Mouse (Mus musculus) midbrain, embryonic 12.5 days (tissue): ENCODE measurements around the gene Ap3b1. TPM values are rescaled to one million over a fixed set of nuclear protein-coding genes. Genes with fewer than 3 reads are reported as not detected.
"Not testable (repeated sequence)": the region's sequence is repeated elsewhere in the genome, so short reads cannot be mapped to it uniquely, and the experiment has no call there.

Source experiments
- ATAC-seq: fragments of 200-750 bp; cut with Nextera tagmentation; 2 replicates; pipeline ENCODE4 v1.8.0; 2017; ENCODE audit warnings: low read depth, moderate TSS enrichment, moderate library complexity; ENCODE audit not compliant: low FRiP score
- H3K27ac ChIP-seq: fragments of 300-500 bp; sonication (generic); replicated peaks from 2 replicates; pipeline ENCODE4 v1.5.1; 2016; ENCODE audit warnings: mild to moderate bottlenecking
- H3K27me3 ChIP-seq: fragments of 300-500 bp; sonication (generic); 2 replicates; pipeline ENCODE4 v1.6.1; 2016; ENCODE audit warnings: mild to moderate bottlenecking
- H3K36me3 ChIP-seq: fragments of 300-500 bp; sonication (generic); 2 replicates; pipeline ENCODE4 v1.6.1; 2016
- H3K4me1 ChIP-seq: fragments of 300-500 bp; sonication (generic); 2 replicates; pipeline ENCODE4 v1.6.1; 2016
- H3K4me2 ChIP-seq: fragments of 300-500 bp; sonication (generic); replicated peaks from 2 replicates; pipeline ENCODE4 v1.6.1; 2016; ENCODE audit warnings: mild to moderate bottlenecking, moderate library complexity
- H3K4me3 ChIP-seq: fragments of 300-500 bp; sonication (generic); 2 replicates; pipeline ENCODE4 v1.5.1; 2016; ENCODE audit warnings: mild to moderate bottlenecking
- H3K9ac ChIP-seq: fragments of 300-500 bp; sonication (generic); replicated peaks from 2 replicates; pipeline ENCODE4 v1.6.1; 2016; ENCODE audit warnings: mild to moderate bottlenecking, moderate library complexity
- H3K9me3 ChIP-seq: fragments of 300-500 bp; sonication (generic); 2 replicates; pipeline ENCODE4 v1.6.1; 2016; ENCODE audit warnings: mild to moderate bottlenecking
- WGBS: fragments of 180-500 bp; shearing (Covaris S2); methylation state at CpG from one replicate; pipeline ENCODE4 v1.1.7; 2016; 5-methylcytosine and 5-hydroxymethylcytosine counted together
- polyA plus RNA-seq: library from polyadenylated mRNA; unstranded; fragments of >200 nt; fragmentation: Nextera tagmentation; extraction: Ambion mirVana; gene quantifications from 2 replicates; pipeline ENCODE4 v1.2.1, GENCODE M21; 2016

The Ap3b1 gene
- polyA plus RNA-seq, 1 experiment from 2014 or later = 39.8 TPM

GRCm38 (mm10) chr13:94358101-94358400 is 709 bp upstream of the Ap3b1 start:
- Histone ChIP-seq H3K4me3 (peak overlapping the region; percentile 85), H3K9ac (peak overlapping the region; percentile 92), H3K27me3 (no peaks in the 10 kb centered on the region), H3K27ac (peak overlapping the region; percentile 79), H3K9me3 (no peaks in the 10 kb centered on the region), H3K4me1 (peaks cover 17% of the 10 kb centered on the region), H3K4me2 (peak overlapping the region; percentile 84), H3K36me3 (no peaks in the 10 kb centered on the region)
- 2% methylated on average over 9 of the region's 9 CpGs for WGBS
- peak; percentile 31 for ATAC-seq

GRCm38 (mm10) chr13:94359282-94359920 is 641 bp downstream of the Ap3b1 start:
- no peaks in the 10 kb centered on the region for H3K36me3 ChIP-seq
- no peaks in the 10 kb centered on the region for H3K9me3 ChIP-seq
- H3K4me1 ChIP-seq = peaks cover 17% of the 10 kb centered on the region
- peak overlapping the region; percentile 92 for H3K9ac ChIP-seq
- WGBS = 19% methylated on average over 23 of the region's 25 CpGs
- H3K4me3 ChIP-seq = peak overlapping the region; percentile 85
- no peak for ATAC-seq
- H3K27ac ChIP-seq = peak overlapping the region; percentile 79
- H3K4me2 ChIP-seq = peak overlapping the region; percentile 84
- no peaks in the 10 kb centered on the region for H3K27me3 ChIP-seq

GRCm38 (mm10) chr13:94361013-94361580 is 2.3 kb downstream of the Ap3b1 start:
- not testable (repeated sequence) for H3K9ac ChIP-seq, H3K27ac ChIP-seq, H3K36me3 ChIP-seq, H3K9me3 ChIP-seq, H3K4me2 ChIP-seq, H3K27me3 ChIP-seq, H3K4me3 ChIP-seq, ATAC-seq
- WGBS = 95% methylated on average over 10 of the region's 10 CpGs
- H3K4me1 ChIP-seq = peaks cover 17% of the 10 kb centered on the region

DNA sequence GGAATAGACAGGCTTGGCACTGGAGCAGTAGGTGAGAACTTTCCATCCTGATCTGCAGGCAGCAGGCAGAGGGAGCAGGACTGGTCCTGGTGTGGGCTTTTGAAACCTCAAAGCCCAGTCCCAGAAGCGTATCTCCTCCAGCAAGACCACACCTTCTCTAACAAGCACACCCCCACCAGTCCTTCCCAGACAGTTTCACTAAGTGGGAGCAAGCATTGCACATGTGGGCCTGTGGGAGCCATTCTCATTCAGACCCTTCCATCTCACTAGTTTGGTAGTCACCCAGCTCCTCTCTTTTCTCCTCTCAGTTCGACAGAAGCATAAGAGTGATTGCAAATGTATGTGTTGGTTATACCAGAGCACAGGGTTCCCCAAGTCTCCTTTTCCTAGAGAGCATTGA is 5.6 kb downstream of the Ap3b1 start:
- ATAC-seq = no peak
- no peak overlapping the region for H3K9ac ChIP-seq
- H3K4me3 ChIP-seq = no peak overlapping the region
- H3K36me3 ChIP-seq = no peaks in the 10 kb centered on the region
- H3K27me3 ChIP-seq = no peaks in the 10 kb centered on the region
- 93% methylated on average over 2 of the region's 2 CpGs for WGBS
- H3K9me3 ChIP-seq = no peaks in the 10 kb centered on the region
- peaks cover 5% of the 10 kb centered on the region; the same call in 1 of the 2 replicates for H3K4me1 ChIP-seq
- H3K4me2 ChIP-seq = no peak overlapping the region
- no peak overlapping the region for H3K27ac ChIP-seq

- Histone ChIP-seq H3K4me2 (no peak overlapping the region), H3K36me3 (no peaks in the 10 kb centered on the region), H3K27ac (no peak overlapping the region), H3K4me3 (no peak overlapping the region), H3K27me3 (no peaks in the 10 kb centered on the region), H3K4me1 (no peaks in the 10 kb centered on the region), H3K9me3 (no peaks in the 10 kb centered on the region), H3K9ac (no peak overlapping the region)
- no peak for ATAC-seq
- 84% methylated on average over 13 of the region's 13 CpGs for WGBS
Measured at GRCm38 (mm10) chr13:94365108-94365907, 6.5 kb downstream of the Ap3b1 start.

DNA sequence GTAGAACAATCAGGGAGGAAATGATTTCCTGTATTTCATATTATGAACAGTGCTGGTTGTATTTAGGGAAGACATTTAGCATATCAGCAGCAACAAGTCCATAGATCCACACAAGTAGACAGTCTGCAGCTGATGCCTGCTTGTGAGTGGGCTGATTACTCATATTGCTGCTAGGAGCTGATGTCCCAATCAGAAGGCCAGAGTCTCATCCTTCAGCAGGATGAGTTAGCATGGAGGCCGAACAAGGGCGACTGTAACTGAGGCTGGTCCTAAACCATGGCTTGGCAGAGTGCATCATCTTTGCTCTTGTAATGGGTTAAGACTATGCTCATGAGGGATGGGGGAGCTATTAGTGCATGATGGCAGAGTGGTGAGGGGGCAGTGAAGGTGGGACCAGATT is 9.1 kb downstream of the Ap3b1 start:
- 0 out of 2 replicates have a peak, but pooled peaks cover 4% of the 10 kb centered on the region for H3K36me3 ChIP-seq
- no peak overlapping the region for H3K4me2 ChIP-seq
- H3K9me3 ChIP-seq = no peaks in the 10 kb centered on the region
- WGBS = 95% methylated on average over 2 of the region's 2 CpGs
- ATAC-seq = no peak
- H3K4me3 ChIP-seq = no peak overlapping the region
- H3K27me3 ChIP-seq = no peaks in the 10 kb centered on the region
- no peaks in the 10 kb centered on the region for H3K4me1 ChIP-seq
- no peak overlapping the region for H3K9ac ChIP-seq
- no peak overlapping the region for H3K27ac ChIP-seq

DNA sequence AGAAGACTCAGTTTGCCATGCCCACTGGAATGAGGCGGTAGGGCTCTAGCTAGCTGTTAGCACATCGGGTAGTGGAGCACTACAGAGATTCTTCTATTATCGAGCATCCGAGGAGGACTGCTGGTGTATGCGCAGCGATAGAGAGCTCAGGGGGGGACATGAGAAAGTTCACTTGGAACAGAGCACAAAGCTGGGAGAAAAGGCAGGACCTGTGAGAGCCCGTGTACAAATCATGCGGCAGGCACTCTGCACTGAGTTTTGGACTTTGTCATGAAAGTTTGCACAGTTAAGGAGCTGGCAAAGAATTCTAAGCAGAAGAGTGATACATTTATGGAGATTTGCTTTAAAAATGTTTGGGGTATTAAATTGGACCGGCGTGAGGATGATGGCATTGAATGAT is 11.8 kb downstream of the Ap3b1 start:
- Histone ChIP-seq H3K27ac (no peak overlapping the region), H3K27me3 (no peaks in the 10 kb centered on the region), H3K4me2 (no peak overlapping the region), H3K4me3 (no peak overlapping the region), H3K36me3 (peaks cover 4% of the 10 kb centered on the region; the same call in 1 of the 2 replicates), H3K9ac (no peak overlapping the region), H3K4me1 (no peaks in the 10 kb centered on the region), H3K9me3 (no peaks in the 10 kb centered on the region)
- no peak for ATAC-seq
- WGBS = 96% methylated on average over 10 of the region's 10 CpGs

GRCm38 (mm10) chr13:94372066-94372465 is 13.3 kb downstream of the Ap3b1 start:
- Histone ChIP-seq H3K27ac (no peak overlapping the region), H3K9ac (no peak overlapping the region), H3K9me3 (no peaks in the 10 kb centered on the region), H3K4me3 (no peak overlapping the region), H3K4me1 (no peaks in the 10 kb centered on the region), H3K4me2 (no peak overlapping the region), H3K36me3 (peaks cover 4% of the 10 kb centered on the region; the same call in 1 of the 2 replicates), H3K27me3 (no peaks in the 10 kb centered on the region)
- ATAC-seq = no peak
- WGBS = 80% methylated on average over 7 of the region's 7 CpGs

DNA sequence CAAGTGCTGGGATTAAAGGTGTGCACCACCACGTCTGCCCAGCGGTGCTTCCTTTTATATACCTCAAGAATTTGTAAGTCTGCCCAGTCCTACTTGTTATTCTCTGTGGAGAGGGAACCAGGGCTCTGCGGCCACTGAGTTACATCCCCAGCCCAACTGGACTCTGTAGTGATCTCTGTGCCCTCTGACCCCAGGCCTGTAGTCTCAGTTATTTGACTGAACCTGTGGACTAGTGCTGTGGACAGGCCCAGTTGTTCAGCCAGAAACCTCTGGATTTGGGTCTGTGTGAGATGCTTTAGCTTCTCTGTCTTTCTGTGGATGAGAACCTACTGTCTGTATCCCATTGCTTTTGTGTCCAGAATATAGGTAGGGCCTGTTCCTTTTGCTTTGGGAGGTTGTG is 15.4 kb downstream of the Ap3b1 start:
- no peak overlapping the region for H3K27ac ChIP-seq
- no peaks in the 10 kb centered on the region for H3K27me3 ChIP-seq
- H3K4me2 ChIP-seq = no peak overlapping the region
- H3K4me3 ChIP-seq = no peak overlapping the region
- no peaks in the 10 kb centered on the region for H3K9me3 ChIP-seq
- 97% methylated on average over 3 of the region's 3 CpGs for whole genome bisulfite sequencing
- peaks cover 4% of the 10 kb centered on the region; the same call in 1 of the 2 replicates for H3K36me3 ChIP-seq
- no peak overlapping the region for H3K9ac ChIP-seq
- peaks cover 4% of the 10 kb centered on the region; the same call in 1 of the 2 replicates for H3K4me1 ChIP-seq
- no peak for ATAC-seq

DNA sequence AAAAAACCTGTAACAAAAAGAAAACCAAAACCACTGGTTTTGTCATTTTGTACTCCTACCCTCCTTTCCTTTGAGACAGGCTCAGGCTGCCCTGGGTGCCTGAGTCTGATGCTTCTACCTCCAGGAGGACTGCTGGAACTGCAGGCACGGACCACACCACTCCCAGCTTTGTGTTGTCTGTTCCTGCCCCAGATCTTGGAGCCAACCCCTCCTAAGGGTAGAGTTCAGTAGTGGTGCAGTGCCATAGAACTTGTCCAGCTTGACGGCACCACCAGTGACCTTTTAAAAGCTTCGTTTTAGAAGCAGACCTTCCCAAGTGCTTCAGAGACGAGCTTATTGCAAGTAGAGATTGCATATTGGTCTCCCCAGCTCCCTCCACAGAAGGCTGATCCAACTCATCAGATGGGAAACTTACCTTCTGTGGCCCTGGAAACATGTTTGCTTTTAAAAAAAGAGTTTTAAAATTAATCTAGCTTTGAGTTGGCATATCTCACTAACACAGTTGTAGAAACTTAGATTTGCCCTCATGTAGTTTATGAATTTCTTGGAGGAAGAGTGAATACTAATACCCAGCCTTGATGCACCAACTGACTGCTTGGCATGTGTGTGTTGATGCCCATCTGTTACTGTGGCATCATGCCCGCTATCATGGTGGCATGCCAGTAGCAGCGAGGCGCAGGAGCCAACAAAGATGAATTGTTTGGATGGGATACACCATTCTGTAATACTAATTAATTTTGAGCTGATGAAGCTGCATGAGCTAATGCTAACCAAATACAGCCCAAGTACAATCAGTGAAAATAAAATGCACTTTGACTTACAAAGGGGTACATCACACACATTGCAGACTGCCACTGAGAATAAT is 17.0 kb downstream of the Ap3b1 start:
- Histone ChIP-seq H3K36me3 (peaks cover 4% of the 10 kb centered on the region; the same call in 1 of the 2 replicates), H3K9ac (no peak overlapping the region), H3K27ac (no peak overlapping the region), H3K4me1 (peaks cover 4% of the 10 kb centered on the region; the same call in 1 of the 2 replicates), H3K27me3 (no peaks in the 10 kb centered on the region), H3K4me3 (no peak overlapping the region), H3K4me2 (no peak overlapping the region), H3K9me3 (no peaks in the 10 kb centered on the region)
- ATAC-seq = no peak
- WGBS = 92% methylated on average over 7 of the region's 7 CpGs

DNA sequence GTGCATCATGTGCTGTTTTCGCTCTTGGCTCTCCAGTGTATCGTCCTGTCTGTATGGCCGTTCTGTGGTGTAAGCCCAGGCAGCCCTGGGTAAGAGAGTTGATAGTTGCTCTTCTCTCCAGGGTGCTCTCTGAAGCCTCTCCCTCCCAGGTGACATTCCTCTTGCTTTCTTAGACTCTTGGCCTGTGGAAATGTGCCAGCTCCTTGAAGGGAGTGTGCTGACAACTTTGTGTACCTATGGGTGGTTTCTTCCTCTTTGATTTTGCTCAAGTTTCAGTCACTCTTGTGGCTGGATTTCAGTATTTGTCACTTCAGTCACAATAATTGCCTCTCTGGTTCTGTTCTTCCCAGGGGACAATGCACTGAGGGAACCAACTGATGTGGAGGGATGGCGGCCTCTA is 20.2 kb downstream of the Ap3b1 start:
- WGBS = 93% methylated on average over 4 of the region's 4 CpGs
- Histone ChIP-seq H3K4me2 (no peak overlapping the region), H3K36me3 (no peaks in the 10 kb centered on the region; the same call in 1 of the 2 replicates), H3K4me3 (no peak overlapping the region), H3K9ac (no peak overlapping the region), H3K27ac (no peak overlapping the region), H3K4me1 (peaks cover 4% of the 10 kb centered on the region; the same call in 1 of the 2 replicates), H3K27me3 (no peaks in the 10 kb centered on the region), H3K9me3 (no peaks in the 10 kb centered on the region)
- ATAC-seq = no peak
